Mouse (Mus musculus): ENCODE measurements at regions not wholly inside any gene's neighbourhood (a gene's known extent, or its start where the extent isn't known, plus 50 kb on each side); places are given as distances from the start of the nearest gene placed in this dataset.

DNA sequence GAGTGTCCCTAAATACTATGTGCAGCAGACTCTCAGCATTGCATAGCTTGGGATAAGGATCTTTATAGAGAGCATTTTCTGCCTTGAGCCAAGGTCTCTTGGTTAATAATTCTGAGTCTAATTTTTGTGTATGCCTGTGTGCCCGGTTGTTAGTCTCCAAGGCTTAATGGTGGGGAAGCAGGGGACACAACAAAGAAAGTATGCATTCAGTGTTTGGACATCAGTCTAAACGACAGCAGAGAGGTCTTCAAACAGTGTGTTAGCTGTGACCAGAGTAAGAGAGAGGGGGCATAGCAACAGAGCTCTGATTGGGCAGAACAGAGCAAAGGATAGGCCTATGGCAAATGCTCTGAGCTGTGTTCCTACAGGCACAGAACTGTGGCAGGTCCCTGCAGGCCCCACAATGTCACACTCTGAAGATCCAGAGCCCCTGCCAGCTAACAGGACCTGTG is 522.7 kb upstream of the Tnp1 start:
- no peaks in the 10 kb centered on the region for H3K4me1 ChIP-seq (ENCODE audit: control insufficient read depth, insufficient read depth, low read length)
- H3K9ac ChIP-seq (ENCODE audit: low read length): no peak overlapping the region
- no peak overlapping the region for H3K4me2 ChIP-seq (ENCODE audit: low read length)
- H3K36me3 ChIP-seq (ENCODE audit: control insufficient read depth, insufficient read depth, low read length): no peaks in the 10 kb centered on the region
- 36% methylated on average over 2 of the region's 2 CpGs for WGBS
- ATAC-seq (peak; percentile 77), DNase-seq (ENCODE audit: low spot score) (peak; percentile 32)
- H3K9me3 ChIP-seq (replicated peaks; ENCODE audit: control insufficient read depth, low read length): no peaks in the 10 kb centered on the region
- no peak overlapping the region for H3K27ac ChIP-seq (ENCODE audit: low read depth, low read length)
- no peaks in the 10 kb centered on the region for H3K27me3 ChIP-seq (replicated peaks; ENCODE audit: control insufficient read depth, insufficient read depth, low read length)
- H3K4me3 ChIP-seq (ENCODE audit: low read depth, low read length): no peak overlapping the region

- Histone ChIP-seq H3K4me1 (ENCODE audit: control insufficient read depth, insufficient read depth, low read length) (no peaks in the 10 kb centered on the region), H3K36me3 (ENCODE audit: control insufficient read depth, insufficient read depth, low read length) (no peaks in the 10 kb centered on the region), H3K9ac (ENCODE audit: low read length) (no peak overlapping the region), H3K4me2 (ENCODE audit: low read length) (no peak overlapping the region), H3K27ac (ENCODE audit: low read depth, low read length) (no peak overlapping the region), H3K9me3 (replicated peaks; ENCODE audit: control insufficient read depth, low read length) (no peaks in the 10 kb centered on the region), H3K4me3 (ENCODE audit: low read depth, low read length) (no peak overlapping the region), H3K27me3 (replicated peaks; ENCODE audit: control insufficient read depth, insufficient read depth, low read length) (no peaks in the 10 kb centered on the region)
- ATAC-seq: no peak
- WGBS: 88% methylated on average over 4 of the region's 4 CpGs
- DNase-seq (ENCODE audit: low spot score): no peak
Observed at GRCm38 (mm10) chr1:73535726-73536265, 520.1 kb upstream of the Tnp1 start.

- no peaks in the 10 kb centered on the region for H3K27me3 ChIP-seq (replicated peaks; ENCODE audit: control insufficient read depth, insufficient read depth, low read length)
- no peak overlapping the region for H3K27ac ChIP-seq (ENCODE audit: low read depth, low read length)
- H3K36me3 ChIP-seq (ENCODE audit: control insufficient read depth, insufficient read depth, low read length): no peaks in the 10 kb centered on the region
- no peak overlapping the region for H3K4me3 ChIP-seq (ENCODE audit: low read depth, low read length)
- no peak overlapping the region for H3K9ac ChIP-seq (ENCODE audit: low read length)
- no peaks in the 10 kb centered on the region for H3K4me1 ChIP-seq (ENCODE audit: control insufficient read depth, insufficient read depth, low read length)
- H3K4me2 ChIP-seq (ENCODE audit: low read length): no peak overlapping the region
- 90% methylated on average over 3 of the region's 3 CpGs for WGBS
- no peak for ATAC-seq
- H3K9me3 ChIP-seq (replicated peaks; ENCODE audit: control insufficient read depth, low read length): no peaks in the 10 kb centered on the region
- no peak for DNase-seq (ENCODE audit: low spot score)
Observed at GRCm38 (mm10) chr1:73533526-73533925, 517.8 kb upstream of the Tnp1 start.

DNA sequence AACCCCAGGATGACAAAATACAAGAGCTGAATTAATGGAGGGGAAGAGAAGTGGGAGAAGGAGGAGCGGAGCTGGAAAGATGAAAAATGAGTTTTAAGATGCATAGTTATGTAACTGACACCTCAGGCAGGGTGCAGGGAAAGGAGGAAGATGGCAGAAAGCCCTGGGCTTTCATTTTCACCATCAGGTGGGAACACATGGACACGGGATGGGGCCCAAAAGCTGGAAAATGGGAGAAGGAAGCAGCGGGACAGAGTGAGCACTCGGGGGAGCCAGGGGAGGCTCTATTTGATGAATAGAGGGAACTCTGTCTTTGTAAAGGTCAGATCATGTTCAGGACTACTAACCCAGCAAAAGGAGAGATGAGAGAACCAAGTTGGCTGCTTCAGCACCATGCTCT is 516.6 kb upstream of the Tnp1 start:
- DNase-seq (ENCODE audit: low spot score): no peak
- 85% methylated on average over 4 of the region's 4 CpGs for WGBS
- no peak overlapping the region for H3K4me3 ChIP-seq (ENCODE audit: low read depth, low read length)

GRCm38 (mm10) chr1:73531831-73532230 is 516.1 kb upstream of the Tnp1 start:
- ATAC-seq (no peak), DNase-seq (ENCODE audit: low spot score) (no peak)
- Histone ChIP-seq H3K4me1 (ENCODE audit: control insufficient read depth, insufficient read depth, low read length) (no peaks in the 10 kb centered on the region), H3K9me3 (replicated peaks; ENCODE audit: control insufficient read depth, low read length) (no peaks in the 10 kb centered on the region), H3K27ac (ENCODE audit: low read depth, low read length) (no peak overlapping the region), H3K4me2 (ENCODE audit: low read length) (no peak overlapping the region), H3K36me3 (ENCODE audit: control insufficient read depth, insufficient read depth, low read length) (no peaks in the 10 kb centered on the region), H3K4me3 (ENCODE audit: low read depth, low read length) (no peak overlapping the region), H3K27me3 (replicated peaks; ENCODE audit: control insufficient read depth, insufficient read depth, low read length) (no peaks in the 10 kb centered on the region), H3K9ac (ENCODE audit: low read length) (no peak overlapping the region)
- 81% methylated on average over 3 of the region's 3 CpGs for WGBS

More for the DNA sequence above, 516.6 kb upstream of the Tnp1 start:
- H3K27ac ChIP-seq (ENCODE audit: low read depth, low read length): no peak overlapping the region
- no peaks in the 10 kb centered on the region for H3K4me1 ChIP-seq (ENCODE audit: control insufficient read depth, insufficient read depth, low read length)
- H3K4me2 ChIP-seq (ENCODE audit: low read length): no peak overlapping the region
- H3K9me3 ChIP-seq (replicated peaks; ENCODE audit: control insufficient read depth, low read length): no peaks in the 10 kb centered on the region
- H3K36me3 ChIP-seq (ENCODE audit: control insufficient read depth, insufficient read depth, low read length): no peaks in the 10 kb centered on the region
- H3K9ac ChIP-seq (ENCODE audit: low read length): no peak overlapping the region
- H3K27me3 ChIP-seq (replicated peaks; ENCODE audit: control insufficient read depth, insufficient read depth, low read length): no peaks in the 10 kb centered on the region
- no peak for ATAC-seq

DNA sequence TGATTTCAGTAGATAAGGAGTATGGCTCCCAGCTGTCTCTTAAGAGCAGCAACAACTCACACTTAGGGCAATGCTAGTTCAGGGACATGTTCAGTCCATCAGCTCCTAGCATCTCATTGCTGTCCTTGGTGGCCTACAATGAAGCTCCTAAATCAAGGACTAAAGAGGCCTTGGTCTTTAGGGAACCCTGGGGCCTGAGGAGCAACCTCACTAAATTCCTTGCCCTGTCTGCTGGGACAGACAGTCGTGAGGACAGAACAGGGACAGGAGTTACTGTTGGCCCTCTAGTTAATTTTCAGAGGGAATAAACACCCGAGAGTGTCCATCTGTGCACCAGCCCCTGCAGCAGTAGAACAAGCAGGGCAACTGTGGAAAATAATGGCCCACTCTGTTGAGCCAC is 514.6 kb upstream of the Tnp1 start:
- Histone ChIP-seq H3K27ac (ENCODE audit: low read depth, low read length) (no peak overlapping the region), H3K27me3 (replicated peaks; ENCODE audit: control insufficient read depth, insufficient read depth, low read length) (no peaks in the 10 kb centered on the region), H3K4me1 (ENCODE audit: control insufficient read depth, insufficient read depth, low read length) (no peaks in the 10 kb centered on the region), H3K4me3 (ENCODE audit: low read depth, low read length) (no peak overlapping the region), H3K9ac (ENCODE audit: low read length) (no peak overlapping the region), H3K9me3 (replicated peaks; ENCODE audit: control insufficient read depth, low read length) (no peaks in the 10 kb centered on the region), H3K36me3 (ENCODE audit: control insufficient read depth, insufficient read depth, low read length) (no peaks in the 10 kb centered on the region), H3K4me2 (ENCODE audit: low read length) (no peak overlapping the region)
- WGBS: 21% methylated on average over 2 of the region's 2 CpGs
- DNase-seq (ENCODE audit: low spot score) (no peak), ATAC-seq (no peak)

GRCm38 (mm10) chr1:73528623-73529022 is 512.9 kb upstream of the Tnp1 start:
- H3K36me3 ChIP-seq (ENCODE audit: control insufficient read depth, insufficient read depth, low read length): no peaks in the 10 kb centered on the region
- H3K27ac ChIP-seq (ENCODE audit: low read depth, low read length): no peak overlapping the region
- H3K4me3 ChIP-seq (ENCODE audit: low read depth, low read length): no peak overlapping the region
- H3K9me3 ChIP-seq (replicated peaks; ENCODE audit: control insufficient read depth, low read length): no peaks in the 10 kb centered on the region
- ATAC-seq (no peak), DNase-seq (ENCODE audit: low spot score) (no peak)
- WGBS: 74% methylated on average over 1 of the region's 1 CpGs
- H3K9ac ChIP-seq (ENCODE audit: low read length): no peak overlapping the region
- H3K4me1 ChIP-seq (ENCODE audit: control insufficient read depth, insufficient read depth, low read length): no peaks in the 10 kb centered on the region
- H3K4me2 ChIP-seq (ENCODE audit: low read length): no peak overlapping the region
- H3K27me3 ChIP-seq (replicated peaks; ENCODE audit: control insufficient read depth, insufficient read depth, low read length): no peaks in the 10 kb centered on the region

DNA sequence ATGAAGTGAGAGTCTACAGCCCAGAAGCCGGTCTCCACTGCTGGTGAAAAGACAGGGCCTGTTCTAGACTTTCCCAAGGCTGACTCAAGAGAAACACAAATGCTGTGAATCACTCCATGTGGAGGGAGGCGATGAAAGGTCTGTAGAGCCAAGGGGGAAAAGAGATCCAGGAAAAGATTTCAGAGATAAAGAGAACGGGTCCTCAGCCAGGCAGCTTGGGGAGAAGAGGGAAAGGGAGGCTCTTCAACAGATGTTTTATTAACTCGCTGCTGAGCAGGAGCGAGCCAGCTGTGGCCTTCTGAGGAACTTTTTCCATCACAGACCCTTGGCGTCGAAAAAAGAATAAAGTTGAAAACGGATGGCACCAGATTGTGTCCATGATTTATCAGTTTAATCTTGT is 500.7 kb upstream of the Tnp1 start:
- H3K27ac ChIP-seq (ENCODE audit: low read depth, low read length): no peak overlapping the region
- ATAC-seq: no peak
- no peak overlapping the region for H3K9ac ChIP-seq (ENCODE audit: low read length)
- H3K27me3 ChIP-seq (replicated peaks; ENCODE audit: control insufficient read depth, insufficient read depth, low read length): no peaks in the 10 kb centered on the region
- no peaks in the 10 kb centered on the region for H3K4me1 ChIP-seq (ENCODE audit: control insufficient read depth, insufficient read depth, low read length)
- H3K4me2 ChIP-seq (ENCODE audit: low read length): no peak overlapping the region
- no peak for DNase-seq (ENCODE audit: low spot score)
- H3K36me3 ChIP-seq (ENCODE audit: control insufficient read depth, insufficient read depth, low read length): no peaks in the 10 kb centered on the region
- H3K4me3 ChIP-seq (ENCODE audit: low read depth, low read length): no peak overlapping the region
- 93% methylated on average over 8 of the region's 8 CpGs for WGBS
- H3K9me3 ChIP-seq (replicated peaks; ENCODE audit: control insufficient read depth, low read length): no peaks in the 10 kb centered on the region

- DNase-seq (ENCODE audit: low spot score) (no peak), ATAC-seq (no peak)
- Histone ChIP-seq H3K4me2 (ENCODE audit: low read length) (no peak overlapping the region), H3K9me3 (replicated peaks; ENCODE audit: control insufficient read depth, low read length) (no peaks in the 10 kb centered on the region), H3K27ac (ENCODE audit: low read depth, low read length) (no peak overlapping the region), H3K9ac (ENCODE audit: low read length) (no peak overlapping the region), H3K27me3 (replicated peaks; ENCODE audit: control insufficient read depth, insufficient read depth, low read length) (no peaks in the 10 kb centered on the region), H3K4me1 (ENCODE audit: control insufficient read depth, insufficient read depth, low read length) (no peaks in the 10 kb centered on the region), H3K36me3 (ENCODE audit: control insufficient read depth, insufficient read depth, low read length) (no peaks in the 10 kb centered on the region), H3K4me3 (ENCODE audit: low read depth, low read length) (no peak overlapping the region)
- 92% methylated on average over 5 of the region's 5 CpGs for WGBS
Observed at GRCm38 (mm10) chr1:73515781-73516180, 500.1 kb upstream of the Tnp1 start.

Measured in forebrain, embryonic 14.5 days (tissue).